Mouse (Mus musculus): ENCODE data around the gene C1s2. TPM values are rescaled to one million over a fixed set of nuclear protein-coding genes. Genes with fewer than 3 reads are reported as not detected.
"Not testable (repeated sequence)": the region's sequence is repeated elsewhere in the genome, so short reads cannot be mapped to it uniquely, and the experiment has no call there.

Gene C1s2
- total RNA-seq, 2 experiments from 2014 or later, result 2.4 to 2.6 TPM

DNA sequence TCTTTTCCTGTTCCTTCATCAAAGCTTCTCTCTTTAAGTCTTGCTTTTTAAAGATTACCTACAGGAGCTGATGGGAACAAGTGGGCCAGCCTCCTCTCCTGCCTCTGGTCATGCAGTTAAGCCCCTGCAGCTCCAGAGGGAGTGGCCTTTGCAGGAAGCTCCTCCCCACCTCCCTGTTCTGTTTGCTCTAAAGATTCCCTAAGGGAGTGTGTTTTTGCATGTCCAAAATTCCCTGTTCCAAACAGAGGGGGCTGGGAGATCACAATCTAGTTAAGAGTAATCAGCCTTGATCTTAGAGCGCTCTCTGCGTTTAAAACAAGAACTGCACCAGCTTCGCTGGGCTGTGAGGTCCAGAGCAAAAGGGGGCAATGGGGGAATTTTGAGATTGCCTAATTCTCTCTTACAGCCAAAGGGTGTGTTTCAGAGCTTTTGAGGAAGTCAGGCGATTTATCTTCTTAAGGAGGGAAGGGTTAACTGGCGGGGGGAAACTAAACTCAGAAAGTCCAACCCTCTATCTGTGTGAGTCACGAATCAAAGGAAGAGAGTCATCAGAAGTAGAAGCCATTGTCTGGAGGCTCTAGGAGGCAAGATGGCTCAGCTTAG lies 1.1 kb upstream of the C1s2 start:
- DNase-seq, result peak in 1 of 2 experiments; percentile 51

- no peak for DNase-seq
Observed at GRCm38 (mm10) chr6:124630763-124631162, 5.1 kb downstream of the C1s2 start.

DNA sequence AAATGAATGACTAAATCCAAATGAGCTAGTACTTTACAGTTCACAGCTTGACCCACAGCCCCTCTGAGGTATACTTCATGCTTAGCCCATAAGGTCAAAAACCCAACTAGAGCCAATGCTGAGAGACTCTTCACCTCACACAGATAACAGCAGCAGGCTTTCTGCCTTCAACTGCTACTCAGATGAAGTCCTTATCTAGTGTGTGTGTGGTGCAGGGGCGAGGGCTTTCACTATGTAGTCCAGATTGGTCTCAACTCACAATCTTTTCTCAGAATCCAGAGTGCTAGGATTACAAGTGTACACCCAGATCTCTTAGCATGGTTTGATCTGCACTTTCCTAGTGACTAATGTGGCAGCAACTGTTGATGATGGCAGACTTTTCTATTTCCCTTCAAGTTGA lies 9.7 kb downstream of the C1s2 start:
- not testable (repeated sequence) for DNase-seq

DNA sequence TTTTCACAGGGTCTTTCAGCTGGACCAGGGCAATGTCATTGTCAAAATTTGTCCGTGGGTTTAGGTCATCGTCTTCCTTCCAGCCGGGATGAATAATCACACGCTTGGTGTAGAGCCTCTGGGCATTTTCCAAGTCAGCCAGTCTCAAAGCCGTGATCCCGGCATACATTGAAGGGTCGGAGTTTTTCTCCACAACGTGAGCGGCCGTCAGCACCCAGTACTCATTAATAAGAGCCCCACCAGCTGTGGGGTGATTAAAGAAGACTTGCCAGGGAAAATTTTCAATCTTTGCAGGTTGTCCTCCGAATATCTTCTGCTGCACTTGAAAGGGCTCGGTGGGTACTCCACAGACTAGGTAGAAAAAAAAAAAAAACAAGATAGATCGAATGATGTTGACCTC lies 10.3 kb downstream of the C1s2 start:
- no peak for DNase-seq

DNA sequence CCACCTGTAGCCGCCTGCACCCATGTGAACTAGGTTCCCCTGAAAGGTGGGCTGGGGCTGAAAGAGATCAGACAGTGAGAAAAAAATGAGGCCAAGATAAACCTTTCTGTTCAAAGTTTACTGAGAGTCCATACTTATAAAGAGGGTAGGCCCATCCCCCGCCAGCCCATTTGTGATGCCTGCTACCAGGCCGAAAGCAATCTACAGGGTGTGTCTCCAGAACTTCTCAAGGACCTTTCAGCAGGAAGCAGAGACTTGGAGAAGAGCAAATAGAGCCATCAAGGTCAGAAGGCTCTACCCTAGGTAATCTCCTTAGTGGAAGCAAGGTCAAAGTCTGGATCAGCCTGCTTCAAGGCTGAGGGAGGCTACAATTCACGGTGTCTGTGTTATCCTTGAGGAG lies 33.9 kb downstream of the C1s2 start:
- peak; percentile 28 to 45 for DNase-seq

DNA sequence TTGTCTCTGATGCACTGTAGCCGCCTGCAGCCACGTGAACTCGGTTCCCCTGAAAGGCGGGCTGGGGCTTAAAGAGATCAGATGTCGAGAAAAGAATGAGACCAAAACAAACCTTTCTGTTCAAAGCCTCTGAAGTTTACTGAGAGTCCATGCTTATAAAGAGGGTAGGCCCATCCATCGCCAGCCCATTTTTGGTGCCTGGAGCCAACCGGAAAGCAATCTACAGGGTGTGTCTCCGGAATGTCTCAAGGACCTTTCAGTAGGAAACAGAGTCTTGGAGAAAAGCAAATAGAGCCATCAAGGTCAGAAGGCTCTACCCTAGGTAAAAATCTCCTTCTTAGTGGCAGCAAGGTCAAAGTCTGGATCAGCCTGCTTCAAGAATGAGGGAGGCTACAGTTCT lies 42.8 kb downstream of the C1s2 start:
- DNase-seq, result no peak

- peak; percentile 66 to 75 for DNase-seq
Observed at GRCm38 (mm10) chr6:124592186-124592700, 43.6 kb downstream of the C1s2 start.

GRCm38 (mm10) chr6:124588771-124589170 lies 47.1 kb downstream of the C1s2 start:
- peak; percentile 23 to 54 for DNase-seq

DNA sequence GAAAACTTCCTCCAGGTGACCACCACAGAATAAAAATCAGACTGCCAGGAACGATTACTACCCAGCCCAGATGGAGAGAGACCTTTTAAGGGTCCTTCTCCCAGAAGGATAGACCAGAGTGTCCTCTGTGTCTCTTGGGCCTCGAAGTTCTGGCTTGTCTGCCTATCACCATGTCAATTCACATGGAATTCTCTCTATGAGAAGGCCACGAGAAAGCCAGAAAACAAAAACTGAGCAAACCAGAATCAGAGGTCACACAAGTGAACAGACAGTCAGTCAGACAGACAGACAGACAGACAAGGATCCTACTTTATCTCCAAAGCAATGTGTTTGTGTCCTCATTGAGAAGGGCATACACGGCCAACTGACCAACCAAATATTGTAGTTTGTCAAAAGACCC lies 49.6 kb downstream of the C1s2 start:
- no peak for DNase-seq

GRCm38 (mm10) chr6:124585761-124586160 lies 50.1 kb downstream of the C1s2 start:
- peak; percentile 92 for DNase-seq

DNA sequence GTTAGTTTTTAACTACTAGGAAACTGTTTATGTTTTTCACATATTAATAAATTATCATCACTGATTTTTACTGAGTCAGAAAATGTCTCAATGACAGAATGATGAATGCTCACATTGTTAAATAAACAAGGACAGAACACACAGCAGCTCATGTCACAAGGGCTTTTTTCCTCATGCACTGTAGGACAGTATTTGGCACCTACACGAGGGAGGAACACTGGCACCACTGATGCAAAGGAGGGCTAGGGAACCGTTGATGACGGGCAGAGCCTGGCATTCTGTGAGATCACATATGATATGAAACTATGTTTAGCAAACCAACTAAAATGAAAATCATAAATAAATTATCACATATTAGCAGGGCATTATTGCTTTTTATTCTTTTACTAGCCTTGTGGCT lies 51.0 kb downstream of the C1s2 start:
- DNase-seq, result peak; percentile 32 to 45

- DNase-seq, result peak; percentile 36 to 58
Observed at GRCm38 (mm10) chr6:124582231-124582630, 53.7 kb downstream of the C1s2 start.

GRCm38 (mm10) chr6:124580155-124580554 lies 55.7 kb downstream of the C1s2 start:
- DNase-seq, result peak; percentile 80 to 81

GRCm38 (mm10) chr6:124575155-124575678 lies 60.7 kb downstream of the C1s2 start:
- not testable (repeated sequence) for DNase-seq

Other genes starting within 250 kb of the C1s2 start
- 10 to 100 TPM; 89.5 to 96.9 TPM for gene Pex5, start 221.0 kb downstream of the C1s2 start, total RNA-seq (2021)
- gene Clstn3, start 171.3 kb downstream of the C1s2 start, total RNA-seq (2021), result 10 to 100 TPM; 54.9 to 78.2 TPM
- gene C1rl, start 143.0 kb downstream of the C1s2 start, total RNA-seq (2021), result 10 to 100 TPM; 11.8 to 15.5 TPM
- gene C1ra, start 123.7 kb downstream of the C1s2 start, total RNA-seq (2021), result 10 to 100 TPM; 38.7 to 52.4 TPM
- 10 to 100 TPM; 46.2 to 61.5 TPM for gene C1s1, start 93.7 kb downstream of the C1s2 start, total RNA-seq (2021)
- 1 to 10 TPM; 5.8 to 7.8 TPM for gene C1rb, start 65.8 kb downstream of the C1s2 start, total RNA-seq (2021)
- gene Lpcat3, start 26.9 kb upstream of the C1s2 start, total RNA-seq (2021), result 100 to 1,000 TPM in 1 of 2 experiments, 10 to 100 TPM in 1; 77.0 to 113 TPM
- 10 to 100 TPM; 87.2 to 88.2 TPM for gene Emg1, start 76.1 kb upstream of the C1s2 start, total RNA-seq (2021)
- 100 to 1,000 TPM; 308 to 325 TPM for gene Phb2, start 76.3 kb upstream of the C1s2 start, total RNA-seq (2021)
- 1 to 10 TPM; 5.5 to 9.6 TPM for gene Ptpn6, start 102.6 kb upstream of the C1s2 start, total RNA-seq (2021)
- 100 to 1,000 TPM; 331 to 397 TPM for gene Grcc10, start 105.3 kb upstream of the C1s2 start, total RNA-seq (2021)
- under 1 TPM in 1 of 2 experiments, not detected in 1; 0.56 TPM for gene Gm45234, start 119.9 kb upstream of the C1s2 start, total RNA-seq (2021)
- 10 to 100 TPM; 77.4 to 78.1 TPM for gene Atn1, start 120.4 kb upstream of the C1s2 start, total RNA-seq (2021)
- 10 to 100 TPM; 12.4 to 32.6 TPM for gene Eno2, start 133.6 kb upstream of the C1s2 start, total RNA-seq (2021)
- gene Lrrc23, start 143.6 kb upstream of the C1s2 start, total RNA-seq (2021), result under 1 TPM in 1 of 2 experiments, not detected in 1; 0.43 TPM
- gene Spsb2, start 172.6 kb upstream of the C1s2 start, total RNA-seq (2021), result 10 to 100 TPM; 16.9 to 25.4 TPM
- gene Tpi1, start 178.2 kb upstream of the C1s2 start, total RNA-seq (2021), result 100 to 1,000 TPM; 406 to 411 TPM
- gene Usp5, start 193.4 kb upstream of the C1s2 start, total RNA-seq (2021), result 100 to 1,000 TPM; 120 to 126 TPM
- gene Cdca3, start 193.5 kb upstream of the C1s2 start, total RNA-seq (2021), result 1 to 10 TPM; 5.9 to 9.2 TPM
- gene Gnb3, start 204.2 kb upstream of the C1s2 start, total RNA-seq (2021), result 1 to 10 TPM; 6.2 to 8.1 TPM
- gene P3h3, start 221.7 kb upstream of the C1s2 start, total RNA-seq (2021), result 10 to 100 TPM; 21.7 to 24.5 TPM
- 1 to 10 TPM in 1 of 2 experiments, under 1 TPM in 1; 0.89 to 1.2 TPM for gene Gpr162, start 227.9 kb upstream of the C1s2 start, total RNA-seq (2021)

Data from adrenal gland, postnatal 36 days (tissue).